Mouse (Mus musculus) embryonic facial prominence, embryonic 15.5 days (tissue): ENCODE results near the gene Hbp1. TPM values are rescaled to one million over a fixed set of nuclear protein-coding genes. Genes with fewer than 3 reads are reported as not detected.

Source experiments
- ATAC-seq: fragments of 200-750 bp; cut with Nextera tagmentation; 2 replicates; pipeline ENCODE4 v1.8.0; 2017; ENCODE audit warnings: low read depth, moderate TSS enrichment; ENCODE audit not compliant: insufficient number of reproducible peaks, low FRiP score, low TSS enrichment
- H3K27ac ChIP-seq: fragments of 300-500 bp; sonication (generic); replicated peaks from 2 replicates; pipeline ENCODE4 v1.5.1; 2015; ENCODE audit warnings: mild to moderate bottlenecking, inconsistent platforms
- H3K27me3 ChIP-seq: fragments of 300-500 bp; sonication (generic); 2 replicates; pipeline ENCODE4 v1.6.1; 2015; ENCODE audit warnings: inconsistent platforms
- H3K36me3 ChIP-seq: fragments of 300-500 bp; sonication (generic); 2 replicates; pipeline ENCODE4 v1.6.1; 2015; ENCODE audit warnings: mild to moderate bottlenecking, inconsistent platforms
- H3K4me1 ChIP-seq: fragments of 300-500 bp; sonication (generic); 2 replicates; pipeline ENCODE4 v1.6.1; 2015; ENCODE audit warnings: inconsistent platforms
- H3K4me2 ChIP-seq: fragments of 300-500 bp; sonication (generic); replicated peaks from 2 replicates; pipeline ENCODE4 v1.6.1; 2015; ENCODE audit warnings: mild to moderate bottlenecking, inconsistent platforms
- H3K4me3 ChIP-seq: fragments of 300-500 bp; sonication (generic); replicated peaks from 2 replicates; pipeline ENCODE4 v1.5.1; 2015; ENCODE audit warnings: mild to moderate bottlenecking, inconsistent platforms
- H3K9ac ChIP-seq: fragments of 300-500 bp; sonication (generic); 2 replicates; pipeline ENCODE4 v1.6.1; 2015; ENCODE audit warnings: inconsistent platforms
- H3K9me3 ChIP-seq: fragments of 300-500 bp; sonication (generic); replicated peaks from 2 replicates; pipeline ENCODE4 v1.6.1; 2016; ENCODE audit warnings: inconsistent platforms
- WGBS: fragments of 180-500 bp; shearing (Covaris S2); methylation state at CpG from one replicate; pipeline ENCODE4 v1.1.7; 2015; 5-methylcytosine and 5-hydroxymethylcytosine counted together
- polyA plus RNA-seq: library from polyadenylated mRNA; unstranded; fragments of >200 nt; fragmentation: Nextera tagmentation; extraction: Ambion mirVana; gene quantifications from 2 replicates; pipeline ENCODE4 v1.2.1, GENCODE M21; 2015

Hbp1 gene
- polyA plus RNA-seq, 1 experiment from 2014 or later: 114 TPM

DNA sequence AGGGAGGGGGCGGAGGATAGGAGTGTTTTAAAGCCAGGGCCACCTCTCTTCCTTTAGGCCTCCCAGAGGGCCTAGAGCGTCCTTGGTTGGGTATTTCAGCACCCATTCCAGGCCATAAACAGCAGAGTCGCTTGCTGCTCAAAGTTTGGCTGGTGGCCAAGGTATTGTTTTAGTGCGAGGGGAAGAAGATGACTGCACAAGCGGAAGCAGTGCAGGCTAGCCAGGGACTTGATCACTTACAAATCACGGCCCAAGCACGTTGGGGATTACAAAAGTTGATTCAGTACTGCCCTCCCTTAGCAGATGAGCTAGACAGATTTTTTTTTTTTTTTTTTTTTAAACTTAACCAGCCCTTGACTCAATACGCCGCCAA, 310 bp upstream of the Hbp1 start:
- peak overlapping the region; percentile 80 for H3K4me2 ChIP-seq
- H3K9me3 ChIP-seq: no peaks in the 10 kb centered on the region
- no peaks in the 10 kb centered on the region for H3K4me1 ChIP-seq
- no peaks in the 10 kb centered on the region for H3K36me3 ChIP-seq
- ATAC-seq: no peak
- WGBS: 5% methylated on average over 9 of the region's 9 CpGs
- no peaks in the 10 kb centered on the region for H3K27me3 ChIP-seq
- H3K9ac ChIP-seq: peak overlapping the region; percentile 47
- peak overlapping the region; percentile 53 for H3K4me3 ChIP-seq
- peak overlapping the region; percentile 88 for H3K27ac ChIP-seq

DNA sequence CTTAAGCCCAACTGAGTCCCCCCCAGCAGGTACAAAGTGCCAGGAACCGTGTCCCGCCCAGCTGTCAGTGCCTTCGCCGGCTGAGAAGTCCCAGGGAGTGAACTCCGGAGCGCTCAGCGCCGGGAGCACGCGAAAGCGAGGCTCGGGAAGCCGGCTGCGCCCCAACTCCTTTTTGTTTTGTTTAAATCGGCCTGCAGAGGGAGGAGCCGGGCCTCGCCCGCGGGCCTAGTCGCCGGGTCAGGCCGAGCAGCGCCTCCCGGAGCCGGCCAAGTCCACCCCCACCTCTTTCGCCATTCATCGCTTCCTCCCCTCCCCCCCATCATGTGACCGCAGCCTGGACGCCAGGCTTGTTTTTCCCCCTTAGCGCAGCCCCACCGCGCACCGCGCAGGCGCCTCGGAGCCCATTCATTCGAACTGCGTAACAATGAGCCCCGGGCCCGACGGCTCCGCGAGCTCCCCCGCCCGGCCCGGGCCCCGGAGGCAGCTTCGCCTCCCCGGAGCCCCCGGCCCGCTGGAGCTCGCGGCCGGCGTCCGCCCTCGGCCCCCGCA, 1.1 kb downstream of the Hbp1 start:
- no peaks in the 10 kb centered on the region for H3K9me3 ChIP-seq
- no peaks in the 10 kb centered on the region for H3K27me3 ChIP-seq
- H3K9ac ChIP-seq: peak overlapping the region; percentile 84
- H3K4me2 ChIP-seq: peak overlapping the region; percentile 60
- H3K36me3 ChIP-seq: no peaks in the 10 kb centered on the region
- WGBS: under 1% methylated on average over 57 of the region's 58 CpGs
- ATAC-seq: peak; percentile 82
- no peaks in the 10 kb centered on the region for H3K4me1 ChIP-seq
- H3K4me3 ChIP-seq: peak overlapping the region; percentile 87
- H3K27ac ChIP-seq: peak overlapping the region; percentile 99

DNA sequence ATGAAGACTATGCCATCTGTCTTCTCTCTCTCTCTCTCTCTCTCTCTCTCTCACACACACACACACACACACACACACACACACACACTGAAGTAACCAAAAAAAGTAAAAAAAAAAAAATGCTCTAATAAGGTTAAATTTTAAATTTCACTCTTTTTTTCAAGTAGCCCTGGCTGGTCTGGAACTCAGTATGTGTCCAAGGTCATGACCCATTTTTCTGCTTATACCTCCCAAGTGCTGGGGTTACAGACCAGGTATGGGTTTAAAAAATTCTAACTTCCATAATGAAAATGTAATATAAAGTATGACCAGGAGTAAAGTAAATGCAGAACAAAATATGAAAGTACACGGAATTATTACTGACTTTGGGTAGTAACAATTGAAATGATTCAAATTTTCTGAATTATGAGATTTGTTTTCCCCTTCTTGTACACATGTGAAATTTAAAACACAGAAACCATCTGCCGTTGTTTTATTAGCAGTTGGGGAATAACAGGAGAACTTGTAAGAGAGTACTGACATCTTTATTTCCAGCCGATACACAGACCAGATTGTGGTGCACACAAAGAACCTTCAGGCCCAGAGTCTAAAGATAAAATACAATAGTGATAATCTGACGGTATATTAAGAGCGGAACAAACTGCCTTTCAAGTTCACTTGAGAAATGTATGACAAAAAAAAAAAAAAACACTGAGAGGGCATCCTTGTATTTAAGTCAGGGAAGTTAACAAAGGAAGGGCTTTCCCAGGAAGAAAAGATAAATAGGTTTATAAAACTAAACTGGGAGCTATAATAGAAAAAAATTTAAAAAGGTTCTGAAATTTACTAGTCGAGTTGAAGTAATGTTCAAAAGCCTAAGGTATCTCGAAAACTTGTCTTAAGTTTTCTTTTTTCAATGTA, 2.0 kb downstream of the Hbp1 start:
- Histone ChIP-seq H3K4me1 (no peaks in the 10 kb centered on the region), H3K27ac (peak overlapping the region; percentile 99), H3K36me3 (peaks cover 5% of the 10 kb centered on the region), H3K27me3 (no peaks in the 10 kb centered on the region), H3K9me3 (no peaks in the 10 kb centered on the region), H3K4me3 (peak overlapping the region; percentile 87), H3K4me2 (peak overlapping the region; percentile 60), H3K9ac (peak overlapping the region; percentile 84; the same call in 1 of the 2 replicates)
- 19% methylated on average over 7 of the region's 7 CpGs for WGBS
- ATAC-seq: no peak

DNA sequence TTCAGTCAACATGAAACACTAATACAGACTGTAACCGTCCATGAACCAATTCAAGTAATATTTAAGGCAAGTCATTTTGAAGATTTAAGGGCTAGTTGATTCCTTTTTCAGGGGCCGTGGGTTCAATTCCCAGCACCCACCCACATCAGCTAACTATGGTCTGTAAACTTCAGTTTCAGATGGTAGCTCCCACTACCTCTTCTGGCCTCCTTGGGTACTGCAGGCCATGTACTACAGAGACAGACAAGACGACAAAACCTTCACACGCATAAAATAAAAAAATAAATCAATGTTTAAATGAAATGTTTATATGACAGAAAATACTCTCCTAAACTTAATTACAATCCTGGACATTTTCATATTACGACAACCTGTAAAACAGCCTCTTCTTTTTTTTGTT, 2.9 kb downstream of the Hbp1 start:
- H3K27ac ChIP-seq: no peak overlapping the region
- H3K9me3 ChIP-seq: no peaks in the 10 kb centered on the region
- H3K27me3 ChIP-seq: no peaks in the 10 kb centered on the region
- H3K4me3 ChIP-seq: no peak overlapping the region
- ATAC-seq: no peak
- H3K9ac ChIP-seq: no peak overlapping the region
- peaks cover 14% of the 10 kb centered on the region for H3K36me3 ChIP-seq
- WGBS: 90% methylated on average over 5 of the region's 5 CpGs
- H3K4me2 ChIP-seq: no peak overlapping the region
- no peaks in the 10 kb centered on the region for H3K4me1 ChIP-seq

DNA sequence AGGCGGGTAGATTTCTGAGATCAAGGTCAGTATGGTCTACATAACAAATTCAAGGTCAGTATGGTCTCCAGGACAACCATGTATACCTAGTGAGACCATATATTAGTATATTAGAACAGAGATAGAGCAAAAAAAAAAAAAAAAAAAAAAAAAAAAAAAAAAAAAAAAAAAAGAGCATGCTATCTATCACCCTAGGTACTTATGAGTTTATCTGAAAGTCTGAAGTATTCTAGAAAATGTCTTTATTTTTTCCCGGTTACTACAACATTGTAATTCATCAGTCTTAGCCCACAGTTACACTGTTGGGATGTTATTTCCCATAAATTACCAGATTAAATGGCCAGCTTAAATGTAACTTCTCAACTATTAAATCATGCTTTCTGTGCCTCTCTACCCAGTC, 5.9 kb downstream of the Hbp1 start:
- no peaks in the 10 kb centered on the region for H3K9me3 ChIP-seq
- no peak overlapping the region for H3K4me3 ChIP-seq
- no peak overlapping the region for H3K9ac ChIP-seq
- no peaks in the 10 kb centered on the region for H3K4me1 ChIP-seq
- H3K27me3 ChIP-seq: no peaks in the 10 kb centered on the region
- H3K4me2 ChIP-seq: no peak overlapping the region
- 91% methylated on average over 2 of the region's 2 CpGs for WGBS
- ATAC-seq: no peak
- no peak overlapping the region for H3K27ac ChIP-seq
- peaks cover 30% of the 10 kb centered on the region for H3K36me3 ChIP-seq

DNA sequence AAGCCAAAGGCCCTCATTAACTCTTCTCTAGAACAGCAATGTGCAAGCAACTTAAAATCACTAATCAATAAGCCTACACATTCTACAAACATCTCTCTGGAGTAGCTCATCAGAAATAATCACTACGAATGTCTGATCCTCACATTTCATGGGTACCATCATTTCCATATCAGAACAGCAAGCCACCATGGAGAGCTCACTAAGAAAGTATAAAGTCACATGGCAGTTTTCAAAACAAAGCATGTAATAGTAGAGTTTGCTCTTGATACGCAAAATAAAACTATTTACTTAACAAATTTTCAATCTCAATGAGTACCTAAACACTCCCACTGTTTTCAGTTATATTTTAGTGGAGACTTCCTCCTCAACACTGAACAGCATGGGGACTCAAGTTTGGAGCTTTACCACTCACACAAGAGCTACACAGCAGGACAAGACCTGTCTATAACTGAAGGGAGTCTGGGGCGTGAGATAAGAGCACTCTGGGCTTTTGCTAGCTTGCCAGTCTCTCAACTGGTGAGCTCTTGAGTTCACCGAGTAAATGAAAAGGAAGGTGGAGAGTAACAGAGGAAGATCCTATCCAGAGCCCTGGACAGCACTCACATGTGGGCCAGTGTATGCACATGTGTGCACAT, 7.2 kb downstream of the Hbp1 start:
- WGBS: 94% methylated on average over 4 of the region's 4 CpGs
- no peaks in the 10 kb centered on the region for H3K4me1 ChIP-seq
- H3K4me2 ChIP-seq: no peak overlapping the region
- H3K36me3 ChIP-seq: peaks cover 42% of the 10 kb centered on the region
- no peak overlapping the region for H3K9ac ChIP-seq
- no peaks in the 10 kb centered on the region for H3K27me3 ChIP-seq
- no peak for ATAC-seq
- no peak overlapping the region for H3K4me3 ChIP-seq
- H3K27ac ChIP-seq: no peak overlapping the region
- no peaks in the 10 kb centered on the region for H3K9me3 ChIP-seq

DNA sequence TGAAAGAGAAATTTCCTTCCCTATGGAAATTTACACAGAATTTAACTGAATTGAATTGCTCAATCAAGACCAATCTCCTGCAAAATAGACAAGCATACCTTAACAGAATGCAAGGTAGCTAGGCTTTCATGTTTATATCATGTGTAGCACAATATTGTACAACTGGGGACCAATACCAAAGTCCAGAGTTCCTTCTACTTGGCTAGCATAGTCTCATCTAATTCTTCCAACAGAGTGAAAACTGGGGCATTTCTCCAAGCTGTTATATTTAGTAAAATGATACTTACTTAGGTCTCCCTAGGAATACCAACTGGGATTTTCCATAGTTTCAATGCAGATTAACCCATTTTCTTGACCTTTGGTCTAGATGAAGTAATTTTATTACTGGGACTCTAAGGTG, 11.3 kb downstream of the Hbp1 start:
- no peak overlapping the region for H3K4me3 ChIP-seq
- no peak overlapping the region for H3K4me2 ChIP-seq
- no peak for ATAC-seq
- H3K9ac ChIP-seq: no peak overlapping the region
- no peak overlapping the region for H3K27ac ChIP-seq
- H3K9me3 ChIP-seq: no peaks in the 10 kb centered on the region
- 0 out of 2 replicates have a peak, but pooled peaks cover 3% of the 10 kb centered on the region for H3K4me1 ChIP-seq
- no peaks in the 10 kb centered on the region for H3K27me3 ChIP-seq
- peaks cover 63% of the 10 kb centered on the region for H3K36me3 ChIP-seq

DNA sequence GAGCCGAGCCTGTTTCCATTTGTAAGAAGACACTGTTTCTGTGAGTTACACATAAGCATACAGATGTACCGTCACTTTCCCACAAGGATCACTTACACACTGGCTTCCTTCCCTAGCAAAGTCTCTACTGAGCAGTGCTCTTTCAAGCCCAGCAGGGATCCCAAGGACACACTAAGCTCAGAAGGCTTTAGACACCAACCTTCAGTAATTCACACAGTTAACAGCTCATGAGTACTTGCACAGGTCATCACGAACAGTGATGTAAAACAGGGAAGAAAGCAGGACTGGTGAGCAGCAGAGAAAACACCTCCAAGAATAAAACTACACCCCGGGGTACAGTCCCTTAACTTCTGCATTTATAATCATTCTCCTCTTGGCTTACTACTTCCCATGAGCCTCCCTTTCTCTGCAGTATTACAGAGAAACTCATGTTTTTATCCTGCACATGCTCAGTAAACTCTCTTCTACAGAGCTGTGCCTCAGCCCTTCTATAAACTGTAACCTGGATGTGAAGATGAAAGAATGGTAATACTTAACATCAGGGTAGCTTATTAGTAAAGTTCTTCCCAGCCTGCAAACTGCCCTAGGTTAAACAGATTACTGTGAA, 11.8 kb downstream of the Hbp1 start:
- Histone ChIP-seq H3K4me1 (0 out of 2 replicates have a peak, but pooled peaks cover 3% of the 10 kb centered on the region), H3K27ac (no peak overlapping the region), H3K4me2 (no peak overlapping the region), H3K9ac (no peak overlapping the region), H3K9me3 (no peaks in the 10 kb centered on the region), H3K4me3 (no peak overlapping the region), H3K36me3 (peaks cover 59% of the 10 kb centered on the region), H3K27me3 (no peaks in the 10 kb centered on the region)
- no peak for ATAC-seq
- 85% methylated on average over 4 of the region's 4 CpGs for WGBS

DNA sequence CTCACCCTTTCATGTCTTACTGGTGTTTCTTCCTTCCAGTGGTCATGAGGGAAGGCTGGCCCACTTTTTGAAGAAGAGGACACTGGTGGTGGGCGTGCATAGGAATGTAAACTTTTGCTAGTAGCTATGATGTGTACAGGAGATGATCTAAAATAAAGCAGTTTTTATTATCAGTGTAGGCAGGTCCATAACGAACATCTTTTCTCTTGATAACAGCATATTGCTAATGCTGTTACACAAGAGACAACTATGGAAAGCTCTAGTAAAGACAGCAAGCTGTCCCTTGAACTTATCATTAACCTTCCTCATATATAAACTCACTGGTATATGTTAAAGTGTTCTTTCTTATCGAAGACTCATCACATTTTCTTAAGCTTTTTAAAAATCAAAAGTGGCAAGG, 12.7 kb downstream of the Hbp1 start:
- Histone ChIP-seq H3K36me3 (peaks cover 58% of the 10 kb centered on the region), H3K4me3 (no peak overlapping the region), H3K4me1 (0 out of 2 replicates have a peak, but pooled peaks cover 3% of the 10 kb centered on the region), H3K9ac (no peak overlapping the region), H3K9me3 (no peaks in the 10 kb centered on the region), H3K27me3 (no peaks in the 10 kb centered on the region), H3K27ac (no peak overlapping the region), H3K4me2 (no peak overlapping the region)
- no peak for ATAC-seq
- WGBS: 84% methylated on average over 3 of the region's 3 CpGs

DNA sequence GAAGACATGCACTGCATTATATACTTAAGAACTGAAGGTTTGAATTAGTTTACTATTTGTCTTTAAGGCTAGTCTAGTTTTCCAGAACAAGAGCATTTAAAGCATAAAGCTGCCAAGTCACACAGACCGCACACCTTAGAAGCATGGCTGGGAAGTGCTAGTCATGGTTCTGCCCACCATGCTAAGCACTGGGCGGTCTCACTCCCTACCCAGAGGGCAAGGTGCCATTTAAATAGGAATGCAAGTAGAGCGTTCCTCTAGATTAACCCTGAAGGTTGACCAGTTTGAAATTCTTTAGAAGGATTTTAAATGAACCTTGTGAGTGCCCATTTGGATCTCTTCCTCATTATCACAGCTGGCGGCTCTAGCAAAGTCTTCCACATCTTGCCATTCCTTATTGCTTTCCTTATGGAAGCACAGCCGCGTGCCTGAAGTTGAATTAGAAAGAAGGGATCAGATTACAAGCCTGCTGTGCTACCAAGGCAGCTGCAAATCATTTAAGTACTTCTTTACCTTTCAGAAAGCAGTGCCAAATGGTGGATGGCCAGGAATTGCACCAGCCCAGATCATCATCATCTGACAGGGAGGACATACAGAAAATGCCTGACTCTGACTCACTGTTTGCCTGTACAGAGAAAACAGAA, 13.6 kb downstream of the Hbp1 start:
- no peak overlapping the region for H3K27ac ChIP-seq

DNA sequence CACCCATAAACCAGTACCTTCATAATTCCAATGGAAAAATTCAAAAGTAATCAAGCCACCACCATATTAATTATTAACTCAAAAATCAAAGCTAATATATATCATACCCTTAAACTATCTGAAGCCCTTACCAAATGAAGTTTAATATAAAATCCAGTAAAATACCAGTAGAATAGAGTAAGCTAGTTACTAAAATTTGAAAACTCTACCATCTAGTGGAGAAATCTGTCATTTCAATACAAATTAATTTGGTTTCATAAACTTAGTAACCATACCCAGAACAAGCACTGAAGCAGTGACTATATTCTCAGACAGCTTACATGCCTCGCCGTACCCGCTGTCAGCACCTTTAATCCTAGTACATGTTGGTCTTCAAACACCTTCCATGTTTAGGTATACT, 18.5 kb downstream of the Hbp1 start:
- no peak overlapping the region for H3K27ac ChIP-seq

More for the DNA sequence above, 13.6 kb downstream of the Hbp1 start:
- Histone ChIP-seq H3K9me3 (no peaks in the 10 kb centered on the region), H3K9ac (no peak overlapping the region), H3K4me3 (no peak overlapping the region), H3K4me1 (0 out of 2 replicates have a peak, but pooled peaks cover 3% of the 10 kb centered on the region), H3K27me3 (no peaks in the 10 kb centered on the region), H3K4me2 (no peak overlapping the region), H3K36me3 (peaks cover 63% of the 10 kb centered on the region)
- WGBS: 27% methylated on average over 6 of the region's 6 CpGs
- ATAC-seq: no peak

More for the DNA sequence above, 18.5 kb downstream of the Hbp1 start:
- no peaks in the 10 kb centered on the region for H3K9me3 ChIP-seq
- H3K4me2 ChIP-seq: no peak overlapping the region
- H3K9ac ChIP-seq: no peak overlapping the region
- 89% methylated on average over 3 of the region's 3 CpGs for WGBS
- H3K4me1 ChIP-seq: no peaks in the 10 kb centered on the region
- peaks cover 69% of the 10 kb centered on the region for H3K36me3 ChIP-seq
- no peak overlapping the region for H3K4me3 ChIP-seq
- no peaks in the 10 kb centered on the region for H3K27me3 ChIP-seq
- no peak for ATAC-seq
